Mouse (Mus musculus) left cerebral cortex, postnatal 36 days (tissue): ENCODE measurements around the gene Rnf43. TPM values are rescaled to one million over a fixed set of nuclear protein-coding genes. Genes with fewer than 3 reads are reported as not detected.

Experiments
- DNase-seq, 2 experiments: peaks; one replicate each; pipeline ENCODE4 v3.0.0; 2021 to 2022; ENCODE audit warnings: low spot score in 2 of 2, mixed read lengths in 1 of 2
- intact Hi-C: fragments of 180-260 bp; cut with DNase I; formaldehyde crosslinking; loops from one replicate; pipeline ENCODE4 v1.15.1; 2025
- total RNA-seq, 2 experiments: library from RNA; stranded (reverse); gene quantifications; 2 replicates each; pipeline ENCODE4 v1.2.3; 2021

The Rnf43 gene
- total RNA-seq, 2 experiments from 2014 or later = 2.8 to 2.9 TPM

GRCm38 (mm10) chr11:87667107-87668090 lies 4.9 kb downstream of the Rnf43 start:
- intact Hi-C loops = no loop called here
- no peak for DNase-seq

DNA sequence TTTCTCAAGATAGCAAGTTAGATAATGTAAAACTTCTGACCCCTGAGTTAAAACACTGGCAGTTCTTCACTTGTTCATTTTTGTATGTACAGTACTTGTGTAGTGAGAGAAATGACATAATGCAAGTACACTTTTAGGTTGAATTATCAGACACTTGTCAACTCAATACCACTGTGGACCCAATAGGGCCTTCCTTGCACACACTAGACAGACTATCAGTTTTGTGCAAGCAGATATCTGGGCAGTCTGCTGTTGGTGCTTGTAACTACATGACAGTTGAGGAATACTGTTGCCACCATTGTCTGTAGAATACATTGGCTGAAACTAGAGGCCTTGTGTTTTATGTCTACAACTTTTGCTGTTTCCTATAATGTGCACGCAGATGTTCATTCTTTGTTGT lies 10.8 kb downstream of the Rnf43 start:
- DNase-seq = no peak
- intact Hi-C loops = loop anchor here (5.0 kb wide), 1 partner anchor 34 kb away; no protein-coding TSS in a partner anchor

DNA sequence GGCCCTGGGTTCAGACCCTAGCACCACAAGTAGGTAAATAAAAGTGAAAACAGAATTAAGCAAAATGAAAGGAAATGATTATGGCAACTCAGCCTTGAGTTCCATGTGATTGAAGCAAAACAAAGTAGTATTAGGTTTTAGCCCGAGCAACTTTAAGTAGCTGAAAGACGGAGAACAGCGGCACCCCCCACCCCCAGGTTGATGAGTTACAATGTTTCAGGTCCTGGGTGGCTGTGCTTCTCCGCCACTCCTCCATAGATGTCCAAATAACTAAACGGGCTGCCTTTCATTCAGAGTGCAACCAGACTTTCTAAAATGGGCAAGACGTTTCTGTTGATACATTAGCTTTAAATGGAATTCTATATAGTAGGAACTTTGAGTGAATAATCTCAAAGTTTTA lies 13.1 kb downstream of the Rnf43 start:
- intact Hi-C loops = no loop called here

DNA sequence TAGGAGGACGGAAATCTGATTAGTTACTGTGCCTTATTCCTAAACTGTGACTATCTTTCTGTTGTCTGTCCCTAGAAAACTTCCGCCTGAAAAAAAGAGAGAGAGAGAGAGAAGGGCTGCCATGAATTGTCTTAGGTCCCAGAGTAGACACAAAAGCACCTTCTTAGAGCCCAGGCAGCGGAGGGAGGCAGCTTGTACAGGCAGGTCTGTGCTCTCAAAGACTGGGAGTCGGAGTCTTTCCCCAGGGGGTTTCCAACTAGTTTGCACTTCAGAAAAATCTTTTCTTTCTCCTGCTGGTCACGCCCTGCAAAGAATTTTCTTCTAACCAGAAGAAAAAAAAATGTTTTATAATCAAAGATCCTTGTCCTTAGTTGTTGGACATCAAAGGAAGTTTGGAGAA lies 15.2 kb downstream of the Rnf43 start:
- no peak for DNase-seq
- intact Hi-C loops = no loop called here

More for the DNA sequence above, 13.1 kb downstream of the Rnf43 start:
- no peak for DNase-seq

DNA sequence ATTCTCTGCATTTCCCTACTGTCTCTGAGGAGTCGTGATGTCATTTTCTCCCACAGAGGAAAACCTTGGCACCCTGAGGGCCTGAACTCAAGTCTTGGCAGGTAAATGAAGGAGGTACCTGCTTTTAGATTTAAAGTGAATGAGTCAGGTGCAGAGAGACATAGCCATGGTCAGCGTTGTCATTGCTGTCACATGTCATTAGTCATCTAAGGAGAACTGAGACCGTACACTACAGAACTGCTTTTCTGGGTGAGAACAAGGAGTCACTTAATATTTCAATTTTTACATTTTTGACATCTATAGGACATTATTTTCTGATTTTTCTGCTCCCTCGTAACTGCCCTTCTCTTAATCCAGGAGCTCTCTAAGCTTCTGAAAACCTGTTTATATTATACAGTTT lies 16.0 kb downstream of the Rnf43 start:
- intact Hi-C loops = no loop called here
- no peak for DNase-seq

DNA sequence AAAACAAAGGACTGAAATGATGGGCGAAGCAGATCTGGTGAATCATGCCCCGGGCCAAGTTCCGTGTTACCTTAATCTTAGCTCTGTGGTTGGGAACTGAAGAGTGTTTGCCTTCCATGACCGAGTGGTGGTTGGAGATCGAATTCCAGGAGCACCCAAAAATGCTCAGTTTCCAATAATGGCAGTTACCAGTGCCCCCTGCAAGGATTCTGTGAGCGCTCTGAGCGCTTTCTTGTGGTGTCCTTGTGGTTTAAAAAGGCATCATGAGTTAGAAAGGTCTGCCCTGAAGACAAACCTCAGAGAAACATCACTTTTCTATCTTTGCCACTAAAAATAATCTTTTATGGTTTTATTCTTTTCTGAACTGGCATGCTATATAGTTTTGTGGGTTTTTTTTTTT lies 16.5 kb downstream of the Rnf43 start:
- intact Hi-C loops = no loop called here
- DNase-seq = no peak

DNA sequence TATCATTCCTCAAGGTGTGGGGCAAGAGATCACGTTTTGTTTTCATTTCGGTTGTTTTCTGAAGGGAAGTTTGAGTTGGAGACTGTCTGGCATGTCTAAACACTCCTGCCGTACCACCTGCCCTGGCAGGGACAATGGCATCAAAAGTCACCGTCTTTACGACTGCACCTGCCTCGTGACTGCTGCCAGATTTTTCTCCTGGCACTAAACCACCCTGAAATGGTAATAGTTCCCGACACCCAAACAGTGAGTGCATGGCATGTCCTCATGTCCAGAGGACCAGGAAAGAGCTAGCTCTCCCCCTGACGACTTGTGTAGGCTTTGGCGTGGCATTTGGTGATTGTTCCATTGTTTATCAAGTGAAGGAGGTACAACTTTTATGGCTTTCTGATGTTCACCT lies 18.3 kb downstream of the Rnf43 start:
- no peak for DNase-seq
- intact Hi-C loops = no loop called here

DNA sequence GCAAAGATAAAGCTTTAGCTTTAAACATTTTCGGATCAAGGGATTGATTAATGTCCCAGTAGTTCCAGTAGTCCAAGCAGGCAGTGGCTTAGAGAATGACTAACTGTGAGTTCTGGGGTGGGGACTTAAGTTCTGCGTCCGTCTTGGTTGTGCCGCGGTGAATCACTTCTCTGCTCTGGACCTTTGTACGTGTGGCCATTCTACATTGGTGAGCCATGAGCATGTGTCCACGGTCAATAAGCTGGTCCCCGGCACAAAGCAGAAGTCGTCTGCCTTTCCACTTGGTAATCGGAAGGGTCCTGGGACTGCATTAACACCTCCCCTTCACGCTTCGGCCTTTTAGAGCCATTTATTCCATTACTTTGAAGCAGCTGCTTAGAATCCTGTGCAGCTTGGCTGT lies 19.6 kb downstream of the Rnf43 start:
- intact Hi-C loops = no loop called here
- no peak for DNase-seq

GRCm38 (mm10) chr11:87682838-87683571 lies 20.5 kb downstream of the Rnf43 start:
- intact Hi-C loops = no loop called here

DNA sequence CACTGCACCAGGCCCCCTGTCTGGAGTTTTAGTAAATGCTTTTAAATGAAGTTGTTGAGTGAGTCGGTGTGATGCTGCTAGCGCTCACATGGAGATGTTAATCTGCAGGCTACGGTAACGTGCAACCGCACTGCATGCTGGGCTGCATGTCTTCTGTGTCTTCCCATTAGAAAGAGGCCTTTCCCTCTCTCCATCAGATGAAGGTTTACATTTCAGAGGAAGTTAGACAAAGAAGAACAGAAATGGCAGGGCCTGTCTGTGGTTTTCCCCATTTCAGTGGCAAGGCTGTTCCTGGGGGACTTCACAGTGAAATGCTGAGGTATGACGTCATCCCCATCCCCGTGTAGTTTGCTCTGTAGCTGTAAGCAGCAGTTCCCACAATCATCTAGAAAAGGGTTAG lies 23.9 kb downstream of the Rnf43 start:
- DNase-seq = no peak
- intact Hi-C loops = no loop called here

More at GRCm38 (mm10) chr11:87682838-87683571, 20.5 kb downstream of the Rnf43 start:
- DNase-seq = no peak

GRCm38 (mm10) chr11:87687246-87688225 lies 25.0 kb downstream of the Rnf43 start:
- DNase-seq = no peak
- intact Hi-C loops = no loop called here

DNA sequence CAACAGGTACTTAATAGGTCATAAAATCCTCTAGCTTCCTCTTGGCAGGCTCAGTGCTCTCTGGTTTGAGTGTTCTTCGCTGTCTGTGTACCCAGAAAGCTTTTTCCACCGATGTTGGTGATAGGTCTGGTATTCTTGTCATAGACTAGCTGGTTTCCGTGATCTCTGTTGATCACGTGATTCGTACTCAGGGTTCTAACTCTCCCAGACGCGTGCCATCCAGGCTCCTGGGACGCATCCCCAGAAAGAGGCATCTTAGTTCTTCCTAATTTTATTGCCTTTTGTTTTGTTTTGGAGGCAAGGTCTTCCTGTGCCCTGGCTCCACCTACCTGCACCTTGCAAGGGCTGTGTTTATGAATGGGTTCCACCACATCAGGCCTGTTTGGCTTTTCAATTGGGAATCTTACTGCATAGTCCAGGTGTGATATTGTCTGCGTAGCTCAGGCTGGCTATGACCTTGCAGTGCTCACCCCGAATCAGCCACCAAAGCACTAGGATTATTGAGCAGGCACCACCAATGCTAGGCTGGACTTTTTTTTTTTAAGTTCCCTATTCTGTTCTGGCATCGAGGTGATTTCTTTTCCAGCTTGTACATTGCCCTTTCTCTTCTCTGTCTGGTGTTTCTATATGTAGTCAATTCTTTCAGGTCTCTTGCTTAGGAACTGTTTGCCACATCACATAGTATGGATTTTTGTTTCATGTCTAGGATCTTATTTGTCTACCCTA lies 26.1 kb downstream of the Rnf43 start:
- DNase-seq = no peak

GRCm38 (mm10) chr11:87689402-87689808 lies 26.9 kb downstream of the Rnf43 start:
- no peak for DNase-seq
- intact Hi-C loops = no loop called here

More for the DNA sequence above, 26.1 kb downstream of the Rnf43 start:
- intact Hi-C loops = no loop called here

DNA sequence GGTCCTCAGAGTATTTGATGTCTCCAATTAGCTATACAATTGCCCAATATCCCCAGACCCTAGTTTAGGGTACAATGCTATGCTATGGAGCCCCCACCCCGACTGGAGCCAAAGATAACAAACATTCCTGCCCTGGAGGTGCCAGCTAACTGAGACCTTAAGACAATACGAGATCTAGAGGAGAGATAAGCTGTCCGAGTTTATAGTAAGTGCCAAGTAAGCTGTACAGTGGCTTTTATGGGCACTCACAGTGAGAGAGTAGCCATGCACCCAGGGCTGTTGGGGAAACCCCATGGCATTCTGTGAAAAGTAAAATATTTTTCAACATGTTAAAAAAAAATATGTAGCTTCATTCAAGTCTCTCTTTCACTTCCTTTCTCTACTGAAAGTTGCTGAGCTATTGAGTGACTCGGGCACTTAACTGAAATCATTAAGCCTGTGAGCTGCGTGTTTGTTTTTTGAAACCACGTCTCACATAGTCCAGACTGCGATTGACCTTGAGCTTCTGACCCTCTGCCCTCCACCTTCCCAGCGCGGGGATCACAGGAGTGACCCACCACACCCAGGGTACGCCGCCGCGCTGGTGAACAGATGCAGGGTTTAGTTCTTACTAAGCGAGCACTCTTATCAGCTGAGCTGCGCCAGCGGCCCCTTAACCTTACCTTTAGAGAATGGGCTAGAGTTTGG lies 27.7 kb downstream of the Rnf43 start:
- no peak for DNase-seq
- intact Hi-C loops = no loop called here

DNA sequence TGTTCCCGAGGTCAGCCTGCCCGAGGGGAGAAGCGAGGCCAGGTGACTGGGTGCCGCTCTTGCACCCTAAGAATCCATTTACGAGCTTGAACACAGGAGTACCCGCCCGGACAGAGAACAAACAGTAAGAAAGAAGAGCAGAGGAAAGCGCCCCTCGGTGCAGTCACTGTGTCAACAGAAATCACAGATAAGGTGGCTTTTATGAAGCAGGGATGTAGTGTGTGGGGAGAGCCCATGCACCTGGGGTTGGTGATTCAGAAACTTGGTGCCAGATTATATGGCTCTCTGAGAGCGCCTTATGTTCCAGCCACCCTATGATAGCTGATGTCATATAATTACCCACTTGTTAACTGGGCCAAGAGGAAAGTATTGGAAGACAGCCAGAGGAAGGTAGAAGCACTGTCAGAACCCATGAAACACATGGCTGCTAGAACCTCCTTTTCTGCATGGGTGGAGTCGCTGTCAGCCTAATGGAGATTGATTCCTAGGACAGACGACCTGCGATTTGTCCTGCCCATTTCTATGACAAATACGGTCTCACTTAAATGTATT lies 34.7 kb downstream of the Rnf43 start:
- DNase-seq = no peak
- intact Hi-C loops = no loop called here

DNA sequence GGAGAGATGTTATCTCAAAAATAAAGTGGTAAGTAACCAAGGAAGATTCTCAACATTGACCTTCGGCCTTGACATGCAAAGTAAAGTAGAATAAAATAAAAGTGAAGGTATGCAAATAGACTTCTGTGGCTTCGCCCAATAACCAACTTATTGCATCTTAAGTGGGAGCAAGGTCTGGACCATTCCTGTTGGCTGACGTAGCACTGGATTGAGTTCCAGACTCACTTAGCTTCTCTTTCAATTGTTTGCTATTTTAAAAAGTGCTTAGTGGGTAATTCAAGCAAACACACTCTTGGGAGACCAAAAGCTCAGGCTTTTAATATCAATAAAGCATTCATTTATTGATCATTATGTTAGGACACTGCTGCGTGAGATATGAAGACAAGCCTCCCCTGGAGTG lies 35.6 kb downstream of the Rnf43 start:
- intact Hi-C loops = no loop called here
- no peak for DNase-seq

DNA sequence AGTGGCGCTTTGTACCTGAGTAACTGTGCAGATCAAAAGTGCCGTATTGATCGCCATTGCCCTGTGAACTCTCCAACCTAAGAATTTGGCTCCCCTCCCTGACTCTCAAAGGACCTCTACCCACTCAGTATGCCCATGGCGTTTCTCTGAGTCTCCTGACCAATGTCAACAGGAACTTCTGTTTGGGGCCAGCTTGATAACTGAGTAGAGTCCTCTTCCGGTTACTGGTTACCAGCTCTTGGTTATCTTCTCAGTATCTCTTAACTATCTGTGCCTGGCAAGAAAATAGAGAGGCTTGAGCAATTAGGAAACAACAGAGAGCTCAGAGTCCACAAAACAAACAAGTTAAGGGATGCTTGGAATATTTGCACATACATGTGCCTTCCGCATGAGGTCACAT lies 38.6 kb downstream of the Rnf43 start:
- intact Hi-C loops = no loop called here
- DNase-seq = no peak
